Mouse (Mus musculus) embryonic facial prominence, embryonic 15.5 days (tissue): ENCODE measurements around the gene Dgki. TPM values are rescaled to one million over a fixed set of nuclear protein-coding genes. Genes with fewer than 3 reads are reported as not detected.

Experiments used
- ATAC-seq: fragments of 200-750 bp; cut with Nextera tagmentation; 2 replicates; pipeline ENCODE4 v1.8.0; 2017; ENCODE audit warnings: low read depth, moderate TSS enrichment; ENCODE audit not compliant: insufficient number of reproducible peaks, low FRiP score, low TSS enrichment
- H3K27ac ChIP-seq: fragments of 300-500 bp; sonication (generic); replicated peaks from 2 replicates; pipeline ENCODE4 v1.5.1; 2015; ENCODE audit warnings: mild to moderate bottlenecking, inconsistent platforms
- H3K27me3 ChIP-seq: fragments of 300-500 bp; sonication (generic); 2 replicates; pipeline ENCODE4 v1.6.1; 2015; ENCODE audit warnings: inconsistent platforms
- H3K36me3 ChIP-seq: fragments of 300-500 bp; sonication (generic); 2 replicates; pipeline ENCODE4 v1.6.1; 2015; ENCODE audit warnings: mild to moderate bottlenecking, inconsistent platforms
- H3K4me1 ChIP-seq: fragments of 300-500 bp; sonication (generic); 2 replicates; pipeline ENCODE4 v1.6.1; 2015; ENCODE audit warnings: inconsistent platforms
- H3K4me2 ChIP-seq: fragments of 300-500 bp; sonication (generic); replicated peaks from 2 replicates; pipeline ENCODE4 v1.6.1; 2015; ENCODE audit warnings: mild to moderate bottlenecking, inconsistent platforms
- H3K4me3 ChIP-seq: fragments of 300-500 bp; sonication (generic); replicated peaks from 2 replicates; pipeline ENCODE4 v1.5.1; 2015; ENCODE audit warnings: mild to moderate bottlenecking, inconsistent platforms
- H3K9ac ChIP-seq: fragments of 300-500 bp; sonication (generic); 2 replicates; pipeline ENCODE4 v1.6.1; 2015; ENCODE audit warnings: inconsistent platforms
- H3K9me3 ChIP-seq: fragments of 300-500 bp; sonication (generic); replicated peaks from 2 replicates; pipeline ENCODE4 v1.6.1; 2016; ENCODE audit warnings: inconsistent platforms
- WGBS: fragments of 180-500 bp; shearing (Covaris S2); methylation state at CpG from one replicate; pipeline ENCODE4 v1.1.7; 2015; 5-methylcytosine and 5-hydroxymethylcytosine counted together
- polyA plus RNA-seq: library from polyadenylated mRNA; unstranded; fragments of >200 nt; fragmentation: Nextera tagmentation; extraction: Ambion mirVana; gene quantifications from 2 replicates; pipeline ENCODE4 v1.2.1, GENCODE M21; 2015

The Dgki gene
- polyA plus RNA-seq, 1 experiment from 2014 or later, result 0.83 TPM

- no peaks in the 10 kb centered on the region for H3K9me3 ChIP-seq
- 24% methylated on average over 8 of the region's 8 CpGs for WGBS
- no peaks in the 10 kb centered on the region for H3K27me3 ChIP-seq
- no peak overlapping the region for H3K9ac ChIP-seq
- no peaks in the 10 kb centered on the region for H3K36me3 ChIP-seq
- no peak overlapping the region for H3K4me3 ChIP-seq
- ATAC-seq, result peak; percentile 90
- H3K4me2 ChIP-seq, result 0 out of 2 replicates have a peak overlapping the region, but pooled peaks have one; percentile 19
- H3K4me1 ChIP-seq, result peaks cover 18% of the 10 kb centered on the region; the same call in 1 of the 2 replicates
- peak overlapping the region; percentile 83 for H3K27ac ChIP-seq
Observed at GRCm38 (mm10) chr6:36819019-36819783, 480.8 kb downstream of the Dgki start.

- Histone ChIP-seq H3K27me3 (no peaks in the 10 kb centered on the region), H3K4me2 (no peak overlapping the region), H3K4me1 (peaks cover 18% of the 10 kb centered on the region; the same call in 1 of the 2 replicates), H3K36me3 (no peaks in the 10 kb centered on the region), H3K4me3 (no peak overlapping the region), H3K9me3 (no peaks in the 10 kb centered on the region), H3K27ac (peak overlapping the region; percentile 83), H3K9ac (no peak overlapping the region)
- 32% methylated on average over 4 of the region's 4 CpGs for WGBS
- no peak for ATAC-seq
Observed at GRCm38 (mm10) chr6:36818281-36819018, 481.5 kb downstream of the Dgki start.

DNA sequence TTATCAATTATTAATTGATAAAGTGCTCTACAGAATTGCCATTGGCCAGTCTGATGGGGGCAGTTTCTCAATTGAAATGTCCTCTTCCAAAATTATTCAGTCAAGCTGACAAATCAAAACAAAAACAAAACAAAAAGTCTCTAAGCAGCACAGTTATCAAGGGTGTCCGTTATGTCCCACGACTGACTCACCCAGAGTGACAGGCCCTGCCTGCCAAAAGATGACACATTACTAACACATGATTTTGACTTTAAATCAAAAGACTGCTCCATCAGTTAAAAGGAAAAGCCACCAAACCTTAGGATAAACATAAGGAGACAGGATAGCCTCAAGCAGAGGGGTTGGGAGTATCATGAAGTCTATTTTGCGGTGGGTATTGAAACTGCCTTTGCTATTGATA is 483.3 kb downstream of the Dgki start:
- H3K36me3 ChIP-seq, result no peaks in the 10 kb centered on the region
- peaks cover 25% of the 10 kb centered on the region; the same call in 1 of the 2 replicates for H3K4me1 ChIP-seq
- H3K9ac ChIP-seq, result no peak overlapping the region
- H3K4me3 ChIP-seq, result no peak overlapping the region
- no peak overlapping the region for H3K4me2 ChIP-seq
- no peak overlapping the region for H3K27ac ChIP-seq
- H3K27me3 ChIP-seq, result no peaks in the 10 kb centered on the region
- no peak for ATAC-seq
- H3K9me3 ChIP-seq, result no peaks in the 10 kb centered on the region
- 71% methylated on average over 3 of the region's 3 CpGs for WGBS

DNA sequence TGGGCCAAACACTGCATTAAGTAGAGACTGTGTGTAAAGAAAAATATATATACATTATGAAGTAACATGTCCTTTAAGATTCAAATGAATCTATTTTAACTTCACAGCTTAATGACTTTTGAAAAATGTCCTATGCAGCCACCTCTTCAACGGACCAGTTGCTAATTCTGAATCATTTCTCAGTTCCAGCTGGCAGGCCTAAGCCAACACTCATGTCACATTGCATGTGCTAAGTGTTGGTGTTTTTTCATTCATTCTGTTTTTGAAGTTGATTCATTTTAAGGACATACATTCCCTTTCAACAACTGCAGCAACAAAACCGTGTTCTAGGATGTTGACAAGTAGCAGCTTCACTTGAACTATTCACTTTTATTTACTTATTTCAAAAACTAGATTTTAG is 484.0 kb downstream of the Dgki start:
- 66% methylated on average over 2 of the region's 2 CpGs for WGBS
- peaks cover 25% of the 10 kb centered on the region; the same call in 1 of the 2 replicates for H3K4me1 ChIP-seq
- no peak for ATAC-seq

GRCm38 (mm10) chr6:36812666-36813515 is 487.1 kb downstream of the Dgki start:
- no peak overlapping the region for H3K4me2 ChIP-seq
- ATAC-seq, result no peak
- no peak overlapping the region; the same call in 1 of the 2 replicates for H3K27ac ChIP-seq
- no peaks in the 10 kb centered on the region for H3K9me3 ChIP-seq
- H3K4me3 ChIP-seq, result no peak overlapping the region
- H3K27me3 ChIP-seq, result no peaks in the 10 kb centered on the region
- H3K4me1 ChIP-seq, result peaks cover 20% of the 10 kb centered on the region
- WGBS, result 67% methylated on average over 7 of the region's 7 CpGs
- no peak overlapping the region for H3K9ac ChIP-seq
- H3K36me3 ChIP-seq, result no peaks in the 10 kb centered on the region

More for the DNA sequence above, 484.0 kb downstream of the Dgki start:
- Histone ChIP-seq H3K4me2 (no peak overlapping the region), H3K36me3 (no peaks in the 10 kb centered on the region), H3K9me3 (no peaks in the 10 kb centered on the region), H3K4me3 (no peak overlapping the region), H3K27me3 (no peaks in the 10 kb centered on the region), H3K27ac (no peak overlapping the region), H3K9ac (no peak overlapping the region)

GRCm38 (mm10) chr6:36810448-36810847 is 489.5 kb downstream of the Dgki start:
- 10% methylated on average over 5 of the region's 5 CpGs for WGBS
- Histone ChIP-seq H3K9ac (peak overlapping the region; percentile 67; the same call in 1 of the 2 replicates), H3K27ac (peak overlapping the region; percentile 94), H3K4me2 (peak overlapping the region; percentile 76), H3K4me1 (peaks cover 18% of the 10 kb centered on the region), H3K9me3 (no peaks in the 10 kb centered on the region), H3K27me3 (no peaks in the 10 kb centered on the region), H3K4me3 (peak overlapping the region; percentile 60), H3K36me3 (peaks cover 5% of the 10 kb centered on the region; the same call in 1 of the 2 replicates)
- ATAC-seq, result no peak

DNA sequence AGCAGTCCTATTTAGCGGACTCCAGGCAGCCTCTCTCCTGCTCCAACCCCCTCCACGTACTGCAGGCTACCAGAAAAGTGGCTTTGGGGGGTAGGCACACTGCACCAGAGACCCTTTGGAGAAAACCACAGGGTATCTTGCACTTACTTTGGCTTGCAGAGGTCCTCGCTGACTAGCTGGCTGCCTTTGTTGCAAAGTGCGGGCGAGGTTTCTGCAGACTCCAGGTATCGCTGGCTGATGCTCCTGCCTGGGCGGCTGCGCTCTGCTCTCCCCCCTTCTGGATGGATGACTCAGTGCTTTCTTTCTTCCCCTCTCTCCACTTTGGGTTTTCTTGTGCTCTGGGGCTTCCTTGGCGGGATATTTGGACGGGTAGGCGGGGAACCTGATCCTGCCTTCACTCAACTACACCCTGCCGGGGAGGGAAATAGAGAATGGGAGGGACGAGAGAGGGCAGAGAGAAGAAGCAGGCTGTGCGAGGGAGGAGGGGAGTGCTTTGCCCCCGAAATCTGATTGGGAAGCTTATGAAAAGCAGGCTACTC is 490.2 kb downstream of the Dgki start, which contains the start of gene Ptn:
Gene Ptn (minus strand): TSS at position 474 of the 539 bp plus-strand sequence.
- Histone ChIP-seq H3K36me3 (peaks cover 5% of the 10 kb centered on the region; the same call in 1 of the 2 replicates), H3K9me3 (no peaks in the 10 kb centered on the region), H3K9ac (peak within 1 kb of the TSS; percentile 67), H3K4me2 (peak within 1 kb of the TSS; percentile 76), H3K4me1 (peaks cover 18% of the 10 kb centered on the region), H3K27ac (peak within 1 kb of the TSS; percentile 94), H3K4me3 (peak within 1 kb of the TSS; percentile 60), H3K27me3 (no peaks in the 10 kb centered on the region)
- WGBS, result under 1% methylated on average over 15 of the region's 15 CpGs
- ATAC-seq, result peak; percentile 89

- Histone ChIP-seq H3K27ac (peak overlapping the region; percentile 94), H3K4me3 (peak overlapping the region; percentile 60), H3K9ac (peak overlapping the region; percentile 67), H3K36me3 (peaks cover 5% of the 10 kb centered on the region; the same call in 1 of the 2 replicates), H3K4me1 (peaks cover 18% of the 10 kb centered on the region), H3K9me3 (no peaks in the 10 kb centered on the region), H3K4me2 (peak overlapping the region; percentile 76), H3K27me3 (no peaks in the 10 kb centered on the region)
- ATAC-seq, result peak; percentile 71
- 2% methylated on average over 7 of the region's 7 CpGs for WGBS
Observed at GRCm38 (mm10) chr6:36809311-36809726, 490.7 kb downstream of the Dgki start.

- Histone ChIP-seq H3K27me3 (no peaks in the 10 kb centered on the region), H3K9me3 (no peaks in the 10 kb centered on the region), H3K36me3 (peaks cover 5% of the 10 kb centered on the region; the same call in 1 of the 2 replicates), H3K4me3 (peak overlapping the region; percentile 60), H3K4me2 (peak overlapping the region; percentile 76), H3K9ac (peak overlapping the region; percentile 67; the same call in 1 of the 2 replicates), H3K4me1 (peaks cover 18% of the 10 kb centered on the region), H3K27ac (peak overlapping the region; percentile 94)
- 25% methylated on average over 7 of the region's 7 CpGs for WGBS
- ATAC-seq, result no peak
Observed at GRCm38 (mm10) chr6:36808306-36809058, 491.5 kb downstream of the Dgki start.

DNA sequence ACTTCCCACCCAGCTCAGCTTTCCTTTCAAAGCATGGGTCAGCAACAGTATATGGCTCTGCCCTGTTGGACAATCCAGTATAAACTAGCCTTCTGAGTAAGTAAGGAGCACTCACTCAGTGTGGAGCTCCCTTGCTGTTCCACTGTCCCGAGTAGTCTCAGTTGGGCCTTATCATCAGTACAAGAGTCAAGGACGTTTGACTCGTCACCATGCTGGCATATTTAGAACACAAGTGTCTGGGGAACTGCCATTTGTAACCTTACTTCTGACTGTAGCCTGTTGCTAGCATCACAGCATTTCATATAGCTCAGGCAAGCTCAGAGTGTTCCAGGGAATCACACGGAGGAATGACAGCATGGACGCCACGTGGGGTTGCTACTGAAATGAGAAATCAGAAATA is 493.1 kb downstream of the Dgki start:
- no peaks in the 10 kb centered on the region for H3K9me3 ChIP-seq

More for the DNA sequence above, 493.1 kb downstream of the Dgki start:
- Histone ChIP-seq H3K27ac (no peak overlapping the region), H3K4me2 (no peak overlapping the region), H3K36me3 (peaks cover 5% of the 10 kb centered on the region; the same call in 1 of the 2 replicates), H3K4me3 (no peak overlapping the region), H3K27me3 (no peaks in the 10 kb centered on the region), H3K4me1 (peaks cover 11% of the 10 kb centered on the region), H3K9ac (no peak overlapping the region)
- WGBS, result 84% methylated on average over 6 of the region's 6 CpGs
- ATAC-seq, result no peak
